Mouse (Mus musculus) MEL (cell line): ENCODE results near the gene Paqr5.

Experiments
- BHLHE40 ChIP-seq: IDR thresholded peaks from 2 replicates; pipeline ENCODE4 v1.6.1; 2012; ENCODE audit warnings: low read depth, mild to moderate bottlenecking, inconsistent platforms, low read length, improper control_type of control experiment, borderline replicate concordance
- CTCF ChIP-seq, 3 experiments: IDR thresholded peaks in 2 of 3; conservative IDR thresholded peaks in 1 of 3; 2 replicates each; pipeline ENCODE4 v1.5.1; 2011 to 2012; ENCODE audit warnings: low read length in 3 of 3, low read depth in 2 of 3, mild to moderate bottlenecking in 2 of 3, improper control_type of control experiment in 1 of 3, inconsistent platforms in 1 of 3, mixed read lengths in 1 of 3, moderate library complexity in 1 of 3; ENCODE audit not compliant: control insufficient read depth in 1 of 3, insufficient read depth in 1 of 3, poor library complexity in 1 of 3, severe bottlenecking in 1 of 3
- EP300 ChIP-seq, 2 experiments: IDR thresholded peaks; 2 replicates each; pipeline ENCODE4 v1.6.1; 2011; ENCODE audit warnings: improper control_type of control experiment in 2 of 2, low read length in 2 of 2, low read depth in 1 of 2, mild to moderate bottlenecking in 1 of 2
- GATA1 ChIP-seq: IDR thresholded peaks from 2 replicates; pipeline ENCODE4 v1.6.1; 2011; ENCODE audit warnings: low read depth, low read length, improper control_type of control experiment
- JUND ChIP-seq: IDR thresholded peaks from 2 replicates; pipeline ENCODE4 v1.6.1; 2011; ENCODE audit warnings: low read depth, mild to moderate bottlenecking, improper control_type of control experiment, low read length
- KAT2A ChIP-seq: conservative IDR thresholded peaks from 2 replicates; pipeline ENCODE4 v1.6.1; 2012; ENCODE audit warnings: low read depth, low read length, improper control_type of control experiment, inconsistent platforms
- MXI1 ChIP-seq: IDR thresholded peaks from 2 replicates; pipeline ENCODE4 v1.6.1; 2011; ENCODE audit warnings: mild to moderate bottlenecking, low read depth, low read length, improper control_type of control experiment
- MYC ChIP-seq: IDR thresholded peaks from 2 replicates; pipeline ENCODE4 v1.6.1; 2011; ENCODE audit warnings: low read depth, mild to moderate bottlenecking, low read length, improper control_type of control experiment, moderate library complexity
- NELFE ChIP-seq: IDR thresholded peaks from 2 replicates; pipeline ENCODE4 v1.6.1; 2011; ENCODE audit warnings: low read depth, low read length, improper control_type of control experiment
- POLR2A ChIP-seq, 2 experiments: IDR thresholded peaks; 2 replicates each; pipeline ENCODE4 v1.6.1; 2011 to 2012; ENCODE audit warnings: low read length in 2 of 2, mild to moderate bottlenecking in 2 of 2, control low read depth in 1 of 2, improper control_type of control experiment in 1 of 2, low read depth in 1 of 2, moderate library complexity in 1 of 2; ENCODE audit not compliant: control insufficient read depth in 1 of 2, insufficient read depth in 1 of 2, poor library complexity in 1 of 2
- SIN3A ChIP-seq: IDR thresholded peaks from 2 replicates; pipeline ENCODE4 v1.6.1; 2012; ENCODE audit warnings: low read length, improper control_type of control experiment, inconsistent platforms
- USF2 ChIP-seq, 2 experiments: IDR thresholded peaks; 2 replicates each; pipeline ENCODE4 v1.6.1; 2011 to 2012; ENCODE audit warnings: improper control_type of control experiment in 2 of 2, low read length in 2 of 2, borderline replicate concordance in 1 of 2, inconsistent platforms in 1 of 2, low read depth in 1 of 2, mild to moderate bottlenecking in 1 of 2; ENCODE audit not compliant: insufficient read depth in 1 of 2
- ZMIZ1 ChIP-seq: IDR thresholded peaks from 2 replicates; pipeline ENCODE4 v1.6.1; 2012; ENCODE audit warnings: low read depth, mild to moderate bottlenecking, inconsistent platforms, low read length, improper control_type of control experiment, moderate library complexity
- ZNF384 ChIP-seq: IDR thresholded peaks from 2 replicates; pipeline ENCODE4 v1.6.1; 2012; ENCODE audit warnings: low read depth, mild to moderate bottlenecking, inconsistent platforms, low read length, improper control_type of control experiment

DNA sequence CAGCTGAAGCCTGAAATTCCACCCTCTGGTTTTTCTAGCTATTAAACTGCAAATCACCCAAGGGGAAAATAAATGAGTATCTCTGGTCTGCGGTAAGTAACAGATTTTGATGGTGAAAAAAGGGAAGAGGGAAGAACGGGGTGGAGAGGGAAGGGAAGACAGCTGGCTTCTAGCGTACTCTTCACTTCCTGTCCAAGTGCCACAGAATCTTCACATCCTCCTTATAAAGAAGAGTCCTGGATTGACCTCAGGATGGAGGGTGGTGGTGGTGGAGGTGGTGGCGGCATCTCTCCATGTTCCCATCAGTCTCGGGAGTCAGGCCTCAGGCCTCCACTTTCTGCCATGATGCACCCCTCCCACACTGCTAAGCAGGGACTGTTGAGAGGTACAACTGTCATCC lies 44.8 kb downstream of the Paqr5 start:
- TF ChIP-seq USF2 (IDR thresholded peaks at IDR 0.05; ENCODE audit: borderline replicate concordance in 1 of 2, insufficient read depth in 1 of 2, low read depth in 1 of 2, low read length in 2 of 2): no peak
- TF ChIP-seq POLR2A (IDR thresholded peaks at IDR 0.05; ENCODE audit: control insufficient read depth in 1 of 2, insufficient read depth in 1 of 2, low read depth in 1 of 2, low read length in 2 of 2, poor library complexity in 1 of 2): no peak
- TF ChIP-seq EP300 (IDR thresholded peaks at IDR 0.05; ENCODE audit: low read depth in 1 of 2, low read length in 2 of 2): no peak
- no peak for TF ChIP-seq ZMIZ1
- no peak for TF ChIP-seq NELFE
- TF ChIP-seq GATA1: no peak
- no peak for TF ChIP-seq SIN3A
- TF ChIP-seq JUND: no peak
- TF ChIP-seq CTCF (IDR thresholded peaks at IDR 0.05 in 2 of 3, conservative IDR thresholded peaks at IDR 0.05 in 1 of 3; ENCODE audit: control insufficient read depth in 1 of 3, insufficient read depth in 1 of 3, low read depth in 2 of 3, low read length in 3 of 3, poor library complexity in 1 of 3, severe bottlenecking in 1 of 3): no peak
- TF ChIP-seq MYC: no peak
- TF ChIP-seq BHLHE40: no peak
- TF ChIP-seq MXI1: no peak
- TF ChIP-seq ZNF384: no peak
- TF ChIP-seq KAT2A: no peak
